Mouse (Mus musculus): ENCODE measurements around the gene Pde3a. TPM values are rescaled to one million over a fixed set of nuclear protein-coding genes. Genes with fewer than 3 reads are reported as not detected.

Pde3a gene
- polyA plus RNA-seq, 1 experiment from 2014 or later = 2.3 TPM

GRCm38 (mm10) chr6:141254956-141255355, 5.9 kb downstream of the Pde3a start:
- no peak overlapping the region for H3K4me2 ChIP-seq (ENCODE audit: low read length)
- no peak overlapping the region for H3K27ac ChIP-seq (ENCODE audit: low read length)
- peaks cover 3% of the 10 kb centered on the region; the same call in 1 of the 2 replicates for H3K4me1 ChIP-seq (ENCODE audit: control insufficient read depth, insufficient read depth, low read length)
- no peak overlapping the region for H3K4me3 ChIP-seq (ENCODE audit: low read depth, low read length)
- H3K36me3 ChIP-seq (ENCODE audit: control insufficient read depth, insufficient read depth, low read length) = no peaks in the 10 kb centered on the region
- no peak for ATAC-seq
- no peaks in the 10 kb centered on the region for H3K9me3 ChIP-seq (replicated peaks; ENCODE audit: control insufficient read depth, low read length, poor library complexity, severe bottlenecking)
- no peaks in the 10 kb centered on the region; the same call in 1 of the 2 replicates for H3K27me3 ChIP-seq (ENCODE audit: control insufficient read depth, insufficient read depth, low read depth, low read length)
- H3K9ac ChIP-seq (ENCODE audit: low read depth, low read length) = no peak overlapping the region
- WGBS = 50% methylated on average over 4 of the region's 4 CpGs

GRCm38 (mm10) chr6:141256896-141257295, 7.8 kb downstream of the Pde3a start:
- Histone ChIP-seq H3K9me3 (replicated peaks; ENCODE audit: control insufficient read depth, low read length, poor library complexity, severe bottlenecking) (no peaks in the 10 kb centered on the region), H3K4me2 (ENCODE audit: low read length) (no peak overlapping the region), H3K36me3 (ENCODE audit: control insufficient read depth, insufficient read depth, low read length) (no peaks in the 10 kb centered on the region), H3K27ac (ENCODE audit: low read length) (no peak overlapping the region), H3K9ac (ENCODE audit: low read depth, low read length) (no peak overlapping the region), H3K4me1 (ENCODE audit: control insufficient read depth, insufficient read depth, low read length) (no peaks in the 10 kb centered on the region), H3K4me3 (ENCODE audit: low read depth, low read length) (no peak overlapping the region), H3K27me3 (ENCODE audit: control insufficient read depth, insufficient read depth, low read depth, low read length) (no peaks in the 10 kb centered on the region)
- no peak for ATAC-seq
- 73% methylated on average over 8 of the region's 8 CpGs for WGBS

GRCm38 (mm10) chr6:141257434-141258202, 8.5 kb downstream of the Pde3a start:
- no peaks in the 10 kb centered on the region for H3K4me1 ChIP-seq (ENCODE audit: control insufficient read depth, insufficient read depth, low read length)
- H3K4me2 ChIP-seq (ENCODE audit: low read length) = no peak overlapping the region
- 90% methylated on average over 6 of the region's 6 CpGs for WGBS
- no peaks in the 10 kb centered on the region for H3K9me3 ChIP-seq (replicated peaks; ENCODE audit: control insufficient read depth, low read length, poor library complexity, severe bottlenecking)
- H3K27ac ChIP-seq (ENCODE audit: low read length) = no peak overlapping the region
- ATAC-seq = no peak
- H3K36me3 ChIP-seq (ENCODE audit: control insufficient read depth, insufficient read depth, low read length) = no peaks in the 10 kb centered on the region
- no peaks in the 10 kb centered on the region for H3K27me3 ChIP-seq (ENCODE audit: control insufficient read depth, insufficient read depth, low read depth, low read length)
- no peak overlapping the region for H3K9ac ChIP-seq (ENCODE audit: low read depth, low read length)
- H3K4me3 ChIP-seq (ENCODE audit: low read depth, low read length) = no peak overlapping the region

GRCm38 (mm10) chr6:141265257-141265656, 16.2 kb downstream of the Pde3a start:
- Histone ChIP-seq H3K4me2 (ENCODE audit: low read length) (no peak overlapping the region), H3K36me3 (ENCODE audit: control insufficient read depth, insufficient read depth, low read length) (no peaks in the 10 kb centered on the region), H3K9ac (ENCODE audit: low read depth, low read length) (no peak overlapping the region), H3K27ac (ENCODE audit: low read length) (no peak overlapping the region), H3K27me3 (ENCODE audit: control insufficient read depth, insufficient read depth, low read depth, low read length) (no peaks in the 10 kb centered on the region), H3K4me1 (ENCODE audit: control insufficient read depth, insufficient read depth, low read length) (no peaks in the 10 kb centered on the region), H3K9me3 (replicated peaks; ENCODE audit: control insufficient read depth, low read length, poor library complexity, severe bottlenecking) (no peaks in the 10 kb centered on the region), H3K4me3 (ENCODE audit: low read depth, low read length) (no peak overlapping the region)
- WGBS = 92% methylated on average over 4 of the region's 4 CpGs
- ATAC-seq = no peak

GRCm38 (mm10) chr6:141267888-141268570, 19.0 kb downstream of the Pde3a start:
- no peak for ATAC-seq
- Histone ChIP-seq H3K4me1 (ENCODE audit: control insufficient read depth, insufficient read depth, low read length) (no peaks in the 10 kb centered on the region), H3K9me3 (replicated peaks; ENCODE audit: control insufficient read depth, low read length, poor library complexity, severe bottlenecking) (no peaks in the 10 kb centered on the region), H3K4me3 (ENCODE audit: low read depth, low read length) (no peak overlapping the region), H3K27me3 (ENCODE audit: control insufficient read depth, insufficient read depth, low read depth, low read length) (no peaks in the 10 kb centered on the region), H3K36me3 (ENCODE audit: control insufficient read depth, insufficient read depth, low read length) (no peaks in the 10 kb centered on the region), H3K9ac (ENCODE audit: low read depth, low read length) (no peak overlapping the region), H3K27ac (ENCODE audit: low read length) (no peak overlapping the region), H3K4me2 (ENCODE audit: low read length) (no peak overlapping the region)
- 92% methylated on average over 11 of the region's 11 CpGs for WGBS

GRCm38 (mm10) chr6:141268871-141269270, 19.8 kb downstream of the Pde3a start:
- no peak overlapping the region for H3K9ac ChIP-seq (ENCODE audit: low read depth, low read length)
- no peaks in the 10 kb centered on the region for H3K27me3 ChIP-seq (ENCODE audit: control insufficient read depth, insufficient read depth, low read depth, low read length)
- H3K4me1 ChIP-seq (ENCODE audit: control insufficient read depth, insufficient read depth, low read length) = no peaks in the 10 kb centered on the region
- 92% methylated on average over 5 of the region's 5 CpGs for WGBS
- H3K27ac ChIP-seq (ENCODE audit: low read length) = no peak overlapping the region
- no peaks in the 10 kb centered on the region for H3K9me3 ChIP-seq (replicated peaks; ENCODE audit: control insufficient read depth, low read length, poor library complexity, severe bottlenecking)
- ATAC-seq = no peak
- no peaks in the 10 kb centered on the region for H3K36me3 ChIP-seq (ENCODE audit: control insufficient read depth, insufficient read depth, low read length)
- no peak overlapping the region for H3K4me3 ChIP-seq (ENCODE audit: low read depth, low read length)
- H3K4me2 ChIP-seq (ENCODE audit: low read length) = no peak overlapping the region

- Histone ChIP-seq H3K27ac (ENCODE audit: low read length) (no peak overlapping the region), H3K4me1 (ENCODE audit: control insufficient read depth, insufficient read depth, low read length) (no peaks in the 10 kb centered on the region), H3K4me2 (ENCODE audit: low read length) (no peak overlapping the region), H3K4me3 (ENCODE audit: low read depth, low read length) (no peak overlapping the region), H3K36me3 (ENCODE audit: control insufficient read depth, insufficient read depth, low read length) (no peaks in the 10 kb centered on the region), H3K9me3 (replicated peaks; ENCODE audit: control insufficient read depth, low read length, poor library complexity, severe bottlenecking) (no peaks in the 10 kb centered on the region), H3K9ac (ENCODE audit: low read depth, low read length) (no peak overlapping the region), H3K27me3 (ENCODE audit: control insufficient read depth, insufficient read depth, low read depth, low read length) (no peaks in the 10 kb centered on the region)
- ATAC-seq = no peak
- WGBS = 84% methylated on average over 5 of the region's 5 CpGs
These were observed 22.1 kb downstream of the Pde3a start for GRCm38 (mm10) chr6:141271133-141271532.

- 91% methylated on average over 3 of the region's 3 CpGs for WGBS
- Histone ChIP-seq H3K27ac (ENCODE audit: low read length) (no peak overlapping the region), H3K4me2 (ENCODE audit: low read length) (no peak overlapping the region), H3K4me1 (ENCODE audit: control insufficient read depth, insufficient read depth, low read length) (no peaks in the 10 kb centered on the region), H3K36me3 (ENCODE audit: control insufficient read depth, insufficient read depth, low read length) (no peaks in the 10 kb centered on the region), H3K27me3 (ENCODE audit: control insufficient read depth, insufficient read depth, low read depth, low read length) (no peaks in the 10 kb centered on the region), H3K9ac (ENCODE audit: low read depth, low read length) (no peak overlapping the region), H3K4me3 (ENCODE audit: low read depth, low read length) (no peak overlapping the region), H3K9me3 (replicated peaks; ENCODE audit: control insufficient read depth, low read length, poor library complexity, severe bottlenecking) (no peaks in the 10 kb centered on the region)
- ATAC-seq = no peak
These were observed 22.5 kb downstream of the Pde3a start for GRCm38 (mm10) chr6:141271579-141271978.

- Histone ChIP-seq H3K27me3 (ENCODE audit: control insufficient read depth, insufficient read depth, low read depth, low read length) (no peaks in the 10 kb centered on the region), H3K4me3 (ENCODE audit: low read depth, low read length) (no peak overlapping the region), H3K27ac (ENCODE audit: low read length) (no peak overlapping the region), H3K9ac (ENCODE audit: low read depth, low read length) (no peak overlapping the region), H3K4me1 (ENCODE audit: control insufficient read depth, insufficient read depth, low read length) (peaks cover 2% of the 10 kb centered on the region; the same call in 1 of the 2 replicates), H3K9me3 (replicated peaks; ENCODE audit: control insufficient read depth, low read length, poor library complexity, severe bottlenecking) (no peaks in the 10 kb centered on the region), H3K36me3 (ENCODE audit: control insufficient read depth, insufficient read depth, low read length) (no peaks in the 10 kb centered on the region), H3K4me2 (ENCODE audit: low read length) (no peak overlapping the region)
- ATAC-seq = no peak
- 92% methylated on average over 6 of the region's 6 CpGs for WGBS
These were observed 24.6 kb downstream of the Pde3a start for GRCm38 (mm10) chr6:141273685-141274084.
